Mouse (Mus musculus): ENCODE results near the gene Apaf1. TPM values are rescaled to one million over a fixed set of nuclear protein-coding genes. Genes with fewer than 3 reads are reported as not detected.

Gene Apaf1
- total RNA-seq (2021): 10 to 100 TPM; 15.9 to 16.7 TPM
- long read RNA-seq, full-length matches to known transcripts: 6 of 11 reads
- long read RNA-seq, partial matches to known transcripts: 1 of 11 reads
- long read RNA-seq, other reads (novel, unspliced or antisense): 4 of 11 reads

DNA sequence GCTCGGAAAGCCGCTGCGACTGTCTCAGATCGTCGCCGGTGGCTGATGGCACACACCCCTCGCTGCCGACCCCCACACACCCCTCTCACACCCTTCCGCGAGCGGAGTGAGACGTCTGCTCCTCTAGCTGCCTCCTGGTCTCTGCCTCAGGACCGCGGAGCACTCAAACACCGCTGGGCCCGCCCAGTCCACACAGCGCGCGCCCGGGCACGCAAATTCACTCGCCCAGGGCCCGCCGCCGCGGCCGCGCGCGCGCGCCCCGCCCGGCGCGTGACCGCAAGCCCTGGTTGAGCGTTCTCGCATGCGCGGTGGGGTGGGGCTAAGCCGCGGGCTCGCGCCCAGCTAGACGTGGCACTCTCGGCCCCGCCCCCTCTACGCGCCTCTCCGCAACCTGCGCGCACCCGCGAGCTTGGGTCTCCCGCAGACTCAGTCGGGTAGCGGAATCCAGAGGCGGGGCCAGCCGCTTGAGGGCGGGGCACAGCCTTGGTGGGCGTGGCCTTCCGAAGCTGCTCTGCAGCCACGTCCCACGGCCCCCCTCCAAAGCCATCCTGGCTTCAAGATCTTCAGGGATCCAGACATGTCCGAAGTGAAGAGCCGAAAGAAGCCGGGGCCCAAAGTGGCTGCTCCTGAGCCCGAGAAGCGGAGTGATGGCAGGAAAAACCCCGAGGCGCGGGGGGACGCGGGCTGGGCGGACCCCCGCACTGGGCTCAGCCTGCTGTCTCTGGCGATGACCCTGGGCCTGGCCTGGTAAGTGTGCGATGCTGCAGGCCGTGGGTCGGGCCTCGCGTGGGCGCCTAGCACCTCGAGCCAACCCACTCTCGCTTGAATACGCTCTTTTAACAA, at the start of gene Apaf1, which contains the start of gene Ikbip:
Gene Apaf1, minus strand, starts transcription at position 221 of the 843 bp plus-strand sequence.
Gene Ikbip, plus strand, starts transcription at position 391 of the 843 bp plus-strand sequence.
- peak; percentile 100 for DNase-seq (ENCODE audit: low spot score in 2 of 2)

DNA sequence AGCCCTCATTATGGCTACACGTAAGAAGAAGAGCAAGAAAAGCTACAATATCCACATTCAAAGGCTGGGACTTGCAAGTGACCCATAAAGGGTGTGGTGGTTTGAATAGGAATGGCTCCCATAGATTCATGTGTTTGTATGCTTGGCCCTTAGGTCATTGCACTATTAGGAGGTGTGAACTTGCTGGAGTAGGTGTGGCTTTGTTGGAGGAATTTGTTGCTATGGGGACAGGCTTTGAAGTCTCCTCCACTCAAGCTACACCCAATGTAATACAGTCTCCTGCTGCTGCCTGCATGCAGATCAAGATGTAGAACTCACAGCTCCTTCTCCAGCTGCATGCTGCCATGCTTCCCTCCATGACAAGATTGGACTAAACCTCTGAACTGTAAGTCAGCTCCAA, 49.0 kb upstream of the Apaf1 start:
- DNase-seq (ENCODE audit: low spot score in 2 of 2): no peak

DNA sequence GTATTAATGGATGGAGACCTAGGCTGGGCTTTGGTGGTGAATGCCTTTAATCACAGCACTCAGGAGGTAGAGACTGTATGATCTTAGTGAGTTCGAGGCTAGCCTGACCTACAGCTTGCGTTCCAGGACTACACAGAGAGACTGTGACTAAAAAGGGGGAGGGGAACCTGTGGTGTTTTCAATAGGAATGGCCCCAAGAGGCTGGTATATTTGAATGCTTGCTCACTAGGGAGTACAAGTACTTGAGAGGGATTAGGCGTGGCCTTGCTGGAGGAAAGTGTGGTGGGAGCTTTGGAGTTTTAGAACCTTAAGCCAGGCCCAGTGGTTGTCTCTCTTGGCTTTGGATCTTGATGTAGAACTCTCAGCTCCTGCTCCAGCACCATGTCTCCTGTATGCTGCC, 48.2 kb upstream of the Apaf1 start:
- no peak for DNase-seq (ENCODE audit: low spot score in 2 of 2)

DNA sequence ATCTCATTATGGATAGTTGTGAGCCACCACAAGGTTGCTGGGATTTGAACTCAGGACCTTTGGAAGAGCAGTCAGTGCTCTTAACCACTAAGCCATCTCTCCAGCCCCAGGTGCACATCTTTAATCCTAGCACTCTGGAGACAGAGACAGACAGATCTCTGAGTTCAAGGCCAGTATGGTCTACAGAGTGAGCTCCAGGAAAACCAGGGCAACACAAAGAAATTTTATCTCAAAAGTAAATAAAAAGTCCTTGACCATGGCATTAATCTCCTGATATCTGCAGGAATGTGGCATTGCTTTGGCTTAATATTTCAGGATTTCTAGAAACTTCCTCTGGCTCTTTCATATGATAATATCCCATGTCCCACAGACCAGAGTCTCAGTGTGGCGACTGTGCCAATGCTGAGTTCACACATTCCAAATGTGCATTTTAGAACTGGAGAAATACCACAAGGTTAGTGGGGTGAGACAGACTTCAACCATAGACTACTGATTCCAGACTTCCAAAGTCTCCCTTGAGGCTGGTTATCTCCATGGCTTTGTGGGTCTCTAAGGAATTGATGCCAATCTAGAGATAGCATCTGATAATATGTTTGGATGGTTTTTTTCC, 46.1 kb upstream of the Apaf1 start:
- no peak for DNase-seq (ENCODE audit: low spot score in 2 of 2)

DNA sequence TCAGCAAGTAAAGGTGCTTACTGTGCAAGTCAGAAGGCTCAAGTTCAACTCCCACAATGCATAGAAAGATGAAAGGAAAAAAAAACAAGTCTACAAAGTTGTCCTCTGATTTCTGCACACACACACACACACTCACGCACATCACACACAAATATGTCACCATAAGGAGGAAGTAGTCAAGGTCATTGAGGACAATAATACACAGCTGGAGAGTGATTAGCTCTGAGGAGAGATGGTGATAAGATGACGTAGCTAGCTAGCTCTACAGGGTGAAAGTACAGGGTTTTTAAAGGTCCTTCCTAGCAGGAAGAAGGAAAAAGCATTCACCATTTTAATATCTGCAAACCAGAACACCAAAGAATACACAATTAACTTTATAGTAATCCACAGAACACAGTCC, 44.8 kb upstream of the Apaf1 start:
- DNase-seq (ENCODE audit: low spot score in 2 of 2): no peak

DNA sequence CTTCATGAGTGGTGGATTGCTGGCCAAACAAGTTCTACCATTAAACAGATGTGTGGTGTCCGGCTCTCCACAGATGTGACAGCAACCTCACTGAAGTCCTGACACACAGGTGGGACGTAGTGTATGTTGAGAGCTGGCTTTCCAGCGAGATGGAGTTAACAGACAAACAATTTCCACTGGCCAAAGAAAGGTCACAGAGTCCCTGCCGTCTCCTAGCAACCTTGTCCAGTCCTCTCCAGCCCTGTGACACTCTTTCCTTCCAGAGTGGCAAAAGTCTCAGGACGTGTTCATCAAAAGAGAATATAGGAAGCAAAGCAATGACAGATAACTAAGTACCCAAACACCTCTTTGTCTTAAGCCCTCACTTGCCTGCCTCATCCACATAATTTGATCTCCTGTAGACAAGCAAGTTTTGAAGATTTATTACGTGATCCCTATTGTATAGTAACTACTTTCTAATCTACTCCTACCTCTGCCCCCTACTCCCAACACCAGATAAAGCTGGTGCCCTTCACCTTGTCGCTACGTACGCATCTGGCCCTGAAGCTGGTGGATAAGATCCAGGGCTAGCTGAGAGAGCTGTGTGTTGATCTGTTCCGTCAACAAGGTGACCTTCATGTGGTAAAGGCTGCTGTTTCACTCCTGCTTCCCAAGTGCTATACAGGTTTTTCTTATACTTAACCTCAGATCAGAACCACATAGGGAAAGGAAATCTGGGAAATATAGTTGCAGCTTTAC, 44.2 kb upstream of the Apaf1 start:
- DNase-seq (ENCODE audit: low spot score in 2 of 2): no peak

DNA sequence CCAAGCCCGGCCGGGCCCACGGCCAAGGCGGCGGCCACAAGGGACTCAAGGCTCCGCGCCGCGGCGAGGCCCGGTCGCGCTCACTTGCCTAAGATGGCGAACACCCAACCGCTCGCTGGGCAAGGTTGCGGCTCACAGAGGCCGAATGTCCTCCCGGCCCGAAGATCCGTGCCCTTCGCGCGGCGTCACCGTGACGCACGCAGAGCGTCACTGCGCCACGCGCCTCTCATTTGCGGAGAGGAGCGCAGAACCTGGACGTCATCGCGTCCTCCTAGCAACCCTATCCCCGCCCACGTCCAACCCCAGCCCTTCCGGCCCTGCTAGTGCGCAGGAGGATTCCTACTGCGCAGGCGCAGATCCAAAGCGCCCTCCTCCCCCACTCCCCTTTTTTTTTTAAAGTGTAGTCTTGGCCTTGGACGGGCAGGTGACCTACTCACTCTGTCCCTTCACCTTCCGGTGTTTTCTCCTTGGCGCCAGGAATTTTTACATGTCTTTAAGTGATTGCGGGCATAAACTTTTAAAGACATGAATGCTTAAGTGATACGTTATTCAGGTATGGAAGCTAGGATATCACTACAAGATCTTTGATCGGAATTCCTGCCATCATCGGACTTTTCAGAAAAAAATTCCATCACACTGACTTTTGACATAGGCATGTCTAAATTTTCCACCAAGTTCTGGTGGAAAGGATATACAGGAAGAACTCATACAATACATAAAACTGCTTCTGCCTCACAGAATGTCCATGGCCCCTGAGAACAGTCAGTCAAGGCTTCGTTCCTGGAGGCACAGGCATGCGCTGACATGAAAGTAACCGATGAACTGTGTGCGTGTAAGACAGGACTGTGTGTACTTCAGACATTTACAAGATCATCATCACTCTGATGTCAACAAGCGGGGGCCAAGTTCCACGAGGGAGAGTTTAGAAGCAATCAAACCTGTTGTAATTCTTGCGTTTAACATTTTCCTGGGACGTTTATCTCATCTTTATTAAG, 41.6 kb upstream of the Apaf1 start, which contains the start of gene Slc25a3:
Gene Slc25a3, minus strand, starts transcription at position 232 of the 995 bp plus-strand sequence.
- DNase-seq (ENCODE audit: low spot score in 2 of 2): peak; percentile 97 to 98

DNA sequence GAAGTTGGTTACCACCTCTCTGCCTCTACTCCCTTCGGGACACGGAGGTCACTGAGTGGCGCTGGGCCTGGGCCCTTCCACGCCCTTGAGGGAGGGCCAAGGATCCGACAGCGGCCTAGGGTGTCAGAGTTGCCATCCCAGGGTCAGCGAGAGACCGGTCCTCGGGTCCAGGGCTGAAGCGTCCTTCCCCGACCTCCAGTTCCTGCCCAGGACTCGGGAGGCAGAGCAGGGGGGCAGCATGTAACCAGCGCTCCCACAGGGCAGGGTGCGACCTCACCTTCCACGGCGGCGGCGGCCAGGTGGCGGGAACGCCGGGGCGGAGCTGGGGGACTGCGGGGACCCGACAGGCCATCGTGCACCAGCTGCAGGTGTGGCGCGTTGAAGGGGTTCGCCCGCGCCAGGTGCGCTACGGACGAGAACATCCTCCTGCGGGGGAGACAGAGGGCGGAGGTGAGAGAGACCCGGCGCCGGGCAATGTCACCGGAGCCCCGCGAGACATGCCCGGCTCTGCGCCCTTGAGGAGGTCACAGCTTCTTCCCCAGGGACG, 40.8 kb upstream of the Apaf1 start:
- no peak for DNase-seq (ENCODE audit: low spot score in 2 of 2)

DNA sequence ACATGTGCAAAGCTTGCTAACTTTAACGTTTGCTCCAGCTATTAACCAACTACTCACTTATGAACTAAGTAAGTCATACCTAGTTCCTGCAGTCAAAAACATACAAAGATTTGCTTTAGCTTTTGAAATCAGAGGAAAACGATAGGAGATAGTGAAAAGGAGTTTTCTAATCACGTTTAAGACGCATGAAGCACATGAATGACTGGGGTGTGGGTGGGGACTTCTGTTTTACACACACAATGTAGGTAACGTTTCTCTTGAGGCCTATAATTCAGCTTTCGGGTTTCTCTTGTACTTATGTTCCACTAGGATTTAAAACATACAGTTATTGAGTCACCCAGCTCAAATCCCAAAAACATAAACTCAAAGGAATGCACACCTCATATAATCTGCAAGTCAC, 40.1 kb upstream of the Apaf1 start:
- no peak for DNase-seq (ENCODE audit: low spot score in 2 of 2)

DNA sequence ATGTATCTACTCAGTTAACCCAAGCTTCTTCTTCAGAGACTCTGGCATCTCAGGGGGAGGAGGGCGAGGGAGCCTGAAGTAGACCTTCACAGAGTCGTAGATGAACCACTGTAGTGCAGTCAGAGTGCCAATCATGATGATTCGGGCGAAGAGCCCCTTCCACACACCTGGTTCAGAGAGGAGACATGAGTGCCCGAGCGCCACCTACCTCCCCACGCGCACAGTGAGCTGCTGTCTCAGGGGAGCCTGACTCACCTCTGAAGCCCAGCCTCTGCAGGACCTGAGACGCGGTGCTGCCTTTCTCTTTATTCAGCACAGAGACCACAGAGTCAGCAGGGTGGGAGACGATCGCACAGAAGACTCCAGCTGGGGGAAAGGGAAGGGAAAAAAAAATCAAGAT, 34.4 kb upstream of the Apaf1 start:
- no peak for DNase-seq (ENCODE audit: low spot score in 2 of 2)

DNA sequence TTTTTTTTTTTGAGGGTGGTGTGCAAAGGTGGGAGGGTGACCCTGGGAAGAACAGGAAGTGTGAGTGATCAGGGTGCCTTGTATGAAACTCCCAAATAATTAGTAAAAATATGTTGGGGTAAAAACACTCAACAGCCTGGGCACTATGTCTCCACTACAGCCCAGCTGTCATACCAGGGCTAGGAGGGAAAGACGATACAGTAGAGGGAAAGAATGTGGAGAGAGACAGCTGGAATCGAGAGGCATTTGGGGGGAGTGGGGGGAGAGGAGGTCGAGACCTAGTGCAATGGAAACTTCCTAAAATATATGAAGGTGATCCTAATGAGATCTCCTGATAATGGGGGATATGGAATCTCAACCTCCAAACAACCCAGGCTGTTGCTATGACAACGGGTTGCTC, 27.3 kb upstream of the Apaf1 start:
- no peak for DNase-seq (ENCODE audit: low spot score in 2 of 2)

DNA sequence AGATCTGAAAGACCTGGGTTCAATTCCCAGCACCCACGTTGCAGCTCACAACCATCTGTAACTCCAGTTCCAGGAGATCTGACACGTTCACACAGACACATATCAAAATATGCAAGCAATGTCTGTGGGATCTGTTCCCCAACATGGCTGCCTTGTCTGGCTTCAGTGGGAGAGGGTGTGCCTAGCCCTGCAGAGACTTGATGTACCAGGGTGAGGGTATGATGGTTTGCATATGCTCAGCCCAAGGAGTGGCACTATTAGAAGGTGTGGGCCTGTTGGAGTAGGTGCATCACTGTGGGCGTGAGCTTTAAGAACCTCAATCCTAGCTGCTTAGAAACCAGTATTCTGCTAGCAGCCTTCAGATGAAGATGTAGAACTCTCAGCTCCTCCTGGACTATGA, 23.4 kb upstream of the Apaf1 start:
- DNase-seq (ENCODE audit: low spot score in 2 of 2): no peak

DNA sequence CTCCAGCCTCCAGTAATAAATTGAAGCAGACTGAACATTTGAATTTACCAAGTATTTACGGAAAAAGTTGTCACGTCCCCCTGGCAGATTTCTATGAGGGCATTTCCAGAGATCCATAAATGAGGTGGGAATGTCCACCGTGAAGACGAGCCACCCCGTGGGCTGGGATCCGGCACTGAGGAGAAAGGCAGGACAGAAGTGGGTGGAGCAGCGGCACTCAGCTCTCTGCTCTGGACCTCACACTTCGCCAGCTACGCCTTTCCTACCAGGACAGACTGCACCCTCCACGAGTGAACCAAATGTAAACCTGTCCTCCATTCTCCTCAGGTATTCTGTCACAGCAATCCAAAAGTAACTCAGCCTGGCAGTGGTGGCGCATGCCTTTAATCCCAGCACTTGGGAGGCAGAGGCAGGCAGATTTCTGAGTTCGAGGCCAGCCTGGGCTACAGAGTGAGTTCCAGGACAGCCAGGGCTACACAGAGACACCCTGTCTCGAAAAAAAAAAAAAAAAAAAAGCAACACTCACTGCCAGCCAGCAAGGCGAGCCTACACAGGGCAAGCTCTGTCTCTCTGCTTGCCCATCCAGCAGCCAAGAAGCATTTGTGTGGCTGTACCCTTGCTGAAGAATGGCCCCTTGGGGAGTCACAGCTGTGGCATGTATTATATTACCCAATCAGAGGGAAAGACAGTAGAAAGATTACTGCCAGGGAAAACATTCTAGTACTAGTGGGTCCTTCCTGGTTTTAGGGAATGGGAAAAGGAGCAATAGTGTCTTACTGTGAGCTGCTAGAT, 20.4 kb upstream of the Apaf1 start:
- no peak for DNase-seq (ENCODE audit: low spot score in 2 of 2)

DNA sequence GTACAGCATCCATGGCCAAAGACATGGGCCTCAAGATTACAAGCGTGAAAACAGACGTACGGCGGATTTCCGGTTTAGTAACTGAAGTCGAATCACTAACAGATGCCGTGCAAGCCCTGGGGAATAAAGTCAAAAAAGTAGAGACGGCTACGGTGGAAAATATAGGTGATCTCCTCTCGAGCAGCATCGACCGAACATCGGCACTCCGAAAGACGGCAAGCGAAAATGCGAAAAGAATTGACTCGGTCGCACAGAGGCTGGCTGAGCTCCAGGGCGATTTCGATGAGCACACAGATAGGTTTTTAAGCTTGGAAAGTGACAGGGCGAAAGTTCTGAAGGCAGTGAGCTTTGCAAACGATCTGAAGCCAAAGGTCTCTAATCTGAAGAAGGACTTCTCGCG, 19.4 kb upstream of the Apaf1 start:
- no peak for DNase-seq (ENCODE audit: low spot score in 2 of 2)

DNA sequence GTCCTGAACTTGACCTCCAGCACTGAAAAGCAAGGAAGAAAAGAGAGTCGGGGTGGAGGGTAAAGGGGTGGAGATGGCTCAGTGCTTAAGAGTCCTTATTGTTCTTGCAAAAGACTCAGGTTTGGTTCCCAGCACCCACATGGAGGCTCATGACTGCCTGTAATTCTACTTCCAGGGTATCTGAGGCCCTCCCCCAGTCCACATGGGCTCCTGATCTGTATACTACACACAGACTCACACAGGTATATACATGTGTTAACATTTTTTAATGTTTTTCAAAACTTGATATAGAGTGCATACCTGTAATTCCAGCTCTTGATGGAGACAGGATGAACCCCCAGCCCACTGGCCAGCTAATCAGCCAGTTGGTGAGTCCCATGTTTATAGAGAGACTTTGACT, 17.5 kb upstream of the Apaf1 start:
- no peak for DNase-seq (ENCODE audit: low spot score in 2 of 2)

DNA sequence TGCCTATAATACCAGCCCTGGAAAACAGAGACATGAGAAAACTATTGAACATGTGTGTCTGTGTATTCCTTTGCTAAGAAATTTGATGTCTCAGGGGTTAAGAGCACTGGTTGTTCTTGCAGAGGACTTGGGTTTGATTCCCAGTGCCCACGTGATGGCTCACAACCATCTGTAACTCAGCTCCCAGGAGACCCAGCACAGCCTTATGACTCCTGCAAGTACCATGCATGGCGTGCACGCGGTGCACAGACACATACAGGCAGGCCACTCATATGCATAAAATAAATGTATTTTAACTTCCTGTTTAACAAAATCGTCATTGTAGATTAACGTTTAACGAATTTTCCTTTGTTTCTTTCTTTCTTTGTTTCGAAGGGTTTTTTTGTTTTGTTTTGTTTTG, 15.5 kb upstream of the Apaf1 start:
- DNase-seq (ENCODE audit: low spot score in 2 of 2): no peak

DNA sequence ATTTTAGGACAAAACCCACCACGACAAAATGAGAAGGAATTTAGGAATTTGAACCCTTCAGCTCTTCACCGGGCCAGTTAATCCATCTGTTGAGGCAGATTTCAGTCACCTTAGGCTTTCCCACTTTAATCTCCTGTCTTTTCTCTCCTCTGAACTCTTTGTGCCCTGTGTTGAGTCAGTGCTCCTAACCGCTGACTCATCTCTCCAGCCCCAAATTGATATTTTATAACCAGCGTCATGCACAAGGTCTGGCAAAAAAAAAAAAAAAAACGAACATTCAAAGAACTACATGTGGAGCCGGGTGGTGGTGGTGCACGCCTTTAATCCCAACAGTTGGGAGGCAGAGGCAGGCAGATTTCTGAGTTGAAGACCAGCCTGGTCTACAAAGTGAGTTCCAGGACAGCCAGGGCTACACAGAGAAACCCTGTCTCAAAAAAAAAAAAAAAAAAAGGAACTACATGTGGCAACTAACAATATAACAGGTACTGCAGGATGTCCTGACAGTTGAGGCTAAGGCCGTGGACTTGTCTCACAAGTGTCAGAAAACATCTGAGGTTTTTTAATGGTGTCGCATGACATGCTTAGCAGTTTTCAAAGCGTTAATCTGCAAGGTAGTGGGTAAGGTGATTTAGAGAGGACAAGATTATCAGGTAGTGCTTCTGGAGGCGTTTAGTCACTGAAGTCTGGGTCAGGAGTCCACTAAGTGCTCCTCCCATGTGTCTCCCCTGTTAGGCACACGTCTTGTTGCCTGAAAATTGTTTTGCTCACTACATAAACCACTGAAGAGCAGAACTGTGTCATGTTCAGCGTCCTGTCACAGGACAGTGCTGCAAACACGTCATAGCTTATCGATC, 11.9 kb upstream of the Apaf1 start:
- no peak for DNase-seq (ENCODE audit: low spot score in 2 of 2)

DNA sequence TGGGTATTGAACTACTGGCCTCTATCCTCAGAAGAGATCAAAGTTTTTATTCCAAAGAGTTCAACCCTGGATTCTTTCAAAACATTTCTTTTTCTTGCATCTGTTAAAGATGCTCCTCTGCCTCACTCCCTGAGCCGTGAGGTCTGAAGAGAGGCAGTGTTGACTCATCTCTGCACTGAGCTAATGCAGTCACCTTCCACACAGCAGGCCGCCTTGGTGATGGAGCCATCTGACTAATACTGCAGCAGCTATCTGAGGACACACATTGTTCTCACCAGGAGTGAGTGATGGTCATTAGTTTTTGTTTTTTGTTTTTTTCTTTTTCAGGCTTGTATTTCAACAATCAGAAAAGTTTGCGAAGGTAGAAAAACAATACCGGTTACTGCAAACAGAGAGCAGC, 10.2 kb upstream of the Apaf1 start:
- DNase-seq (ENCODE audit: low spot score in 2 of 2): no peak

All from layer of hippocampus, adult 18-20 months (tissue).